Mouse (Mus musculus): Measurements from ENCODE around the gene Atf7.

DNA sequence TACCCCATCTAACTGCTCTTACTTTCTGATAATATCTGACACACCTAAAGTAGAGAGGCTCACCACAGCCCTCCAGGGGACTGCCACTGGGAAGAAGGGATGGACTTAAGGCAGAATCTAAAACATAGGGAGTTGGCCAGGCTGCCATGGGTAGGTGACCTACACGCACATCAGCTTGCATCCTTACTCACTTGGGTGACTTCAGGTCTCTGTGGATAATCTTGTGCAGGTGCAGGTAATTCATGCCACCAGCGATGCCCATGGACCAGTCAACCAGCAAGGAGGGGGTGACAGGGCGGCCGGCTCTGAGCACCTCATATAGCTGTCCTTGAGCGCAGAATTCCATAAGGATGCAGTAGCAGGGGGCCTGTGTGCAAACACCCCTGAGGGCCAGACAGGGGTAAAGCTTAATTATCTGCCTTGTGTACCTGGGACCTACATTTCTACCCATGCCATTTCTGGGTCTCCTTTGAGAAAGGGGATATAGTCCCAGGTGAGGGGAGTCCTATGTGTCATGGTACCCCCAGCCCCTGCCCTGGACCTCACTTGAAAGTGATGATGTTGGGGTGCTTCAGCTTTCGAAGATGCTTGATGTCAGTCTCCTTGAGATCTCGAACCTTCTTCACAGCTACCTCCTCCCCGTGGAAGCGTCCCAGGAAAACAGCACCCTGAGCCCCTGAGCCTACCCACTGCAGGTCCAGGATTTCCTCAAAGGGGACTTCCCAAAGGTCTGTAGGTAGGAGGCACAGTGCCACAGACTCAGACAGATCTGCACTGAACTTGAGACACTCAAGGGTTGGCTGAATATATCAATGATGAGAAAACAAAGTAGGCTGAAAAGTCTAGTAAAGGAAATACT, 121.1 kb downstream of the Atf7 start:
- TF ChIP-seq CTCF (IDR thresholded peaks at IDR 0.05; ENCODE audit: extremely low read depth, insufficient read depth, insufficient read length, insufficient replicate concordance) (no peak), POLR2A (IDR thresholded peaks at IDR 0.05; ENCODE audit: low read depth, low read length) (no peak)
